Mouse (Mus musculus) left cerebral cortex, postnatal 4 days (tissue): Measurements from ENCODE around the gene Zfp239. TPM values are rescaled to one million over a fixed set of nuclear protein-coding genes. Genes with fewer than 3 reads are reported as not detected.

Experiments used
- DNase-seq: peaks from one replicate; pipeline ENCODE4 v3.0.0-alpha.2; 2022
- intact Hi-C: fragments of 180-260 bp; cut with DNase I; formaldehyde crosslinking; loops from one replicate; pipeline ENCODE4 v1.15.1; 2025
- total RNA-seq, 2 experiments: library from RNA; stranded (reverse); gene quantifications; 2 replicates each; pipeline ENCODE4 v1.2.3; 2021

Zfp239 gene
- total RNA-seq, 2 experiments from 2014 or later, result 21.3 to 22.8 TPM

GRCm38 (mm10) chr6:117878700-117879407, 17.0 kb downstream of the Zfp239 start:
- peak; percentile 85 for DNase-seq
- intact Hi-C loops, result no loop called here

GRCm38 (mm10) chr6:117879408-117880115, 17.7 kb downstream of the Zfp239 start:
- intact Hi-C loops, result no loop called here
- peak; percentile 100 for DNase-seq

GRCm38 (mm10) chr6:117880394-117880838, 18.5 kb downstream of the Zfp239 start:
- DNase-seq, result no peak

GRCm38 (mm10) chr6:117881229-117881628, 19.3 kb downstream of the Zfp239 start:
- intact Hi-C loops, result no loop called here
- no peak for DNase-seq

More at GRCm38 (mm10) chr6:117880394-117880838, 18.5 kb downstream of the Zfp239 start:
- intact Hi-C loops, result no loop called here

GRCm38 (mm10) chr6:117881997-117882396, 20.1 kb downstream of the Zfp239 start:
- intact Hi-C loops, result no loop called here
- DNase-seq, result no peak

GRCm38 (mm10) chr6:117885943-117886342, 24.0 kb downstream of the Zfp239 start:
- no peak for DNase-seq
- intact Hi-C loops, result no loop called here

DNA sequence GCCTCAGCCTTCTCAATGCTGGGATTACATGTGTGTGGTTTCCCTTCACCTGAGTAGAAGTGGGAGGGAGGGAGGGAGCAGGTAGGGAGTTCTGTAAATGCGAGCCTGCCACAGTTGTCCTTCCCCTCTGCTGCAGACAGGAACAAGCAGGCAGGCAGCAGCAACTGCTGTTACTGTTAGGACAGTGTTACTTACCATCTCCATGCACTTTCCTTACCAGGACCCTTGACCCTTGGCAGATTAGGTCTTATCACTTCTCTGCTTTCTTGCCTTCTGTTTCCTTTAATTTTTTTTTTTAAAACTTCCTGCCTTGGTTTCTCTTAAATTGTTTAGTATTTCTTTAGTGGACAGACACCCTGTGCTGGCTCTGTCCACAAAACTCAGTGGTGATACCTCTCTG, 26.1 kb downstream of the Zfp239 start:
- intact Hi-C loops, result no loop called here
- DNase-seq, result no peak

DNA sequence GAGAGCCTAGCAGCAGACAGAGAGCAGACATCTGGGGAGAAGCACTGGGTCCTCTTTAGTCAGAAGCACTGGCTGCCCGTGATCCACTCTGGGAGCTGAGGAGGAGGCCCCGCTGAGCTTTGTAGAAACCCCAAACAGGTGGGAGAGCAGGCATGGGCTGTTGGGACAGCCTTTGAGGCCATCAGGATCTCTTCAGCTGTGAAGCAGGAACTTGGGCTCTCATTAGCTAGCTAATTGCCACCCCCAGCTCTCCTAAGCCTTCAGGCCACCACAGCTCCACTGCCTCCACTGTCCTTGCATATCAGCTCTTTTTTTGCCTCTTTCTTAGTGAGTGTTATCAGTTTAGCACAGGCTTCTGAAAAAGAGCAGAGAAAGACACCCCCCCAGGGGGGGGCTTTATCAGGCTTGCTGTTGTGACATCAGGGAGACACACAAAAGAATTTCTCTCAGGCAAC, 26.8 kb downstream of the Zfp239 start:
- DNase-seq, result no peak
- intact Hi-C loops, result no loop called here

DNA sequence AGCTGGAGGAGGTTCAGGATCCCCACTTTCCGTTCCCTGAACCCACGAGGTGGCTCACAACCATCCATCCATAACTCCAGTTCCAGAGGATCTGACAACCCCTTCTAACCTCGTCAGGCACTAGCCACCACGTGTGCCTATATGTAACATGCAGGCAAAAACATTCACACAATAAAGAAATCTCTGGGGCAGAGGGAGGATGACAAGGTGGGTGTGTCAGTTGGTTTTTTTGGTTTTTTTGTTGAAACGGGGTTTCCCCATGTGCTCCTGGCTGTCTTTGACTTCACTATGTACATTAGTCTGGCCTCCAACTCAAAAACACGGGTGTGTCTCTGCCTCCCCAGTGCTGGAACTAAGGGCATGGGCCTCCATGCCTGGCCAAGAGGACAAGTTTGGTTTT, 28.4 kb downstream of the Zfp239 start:
- no peak for DNase-seq
- intact Hi-C loops, result no loop called here

- DNase-seq, result no peak
- intact Hi-C loops, result no loop called here
Observed at GRCm38 (mm10) chr6:117891369-117892160, 29.7 kb downstream of the Zfp239 start.

GRCm38 (mm10) chr6:117892386-117892785, 30.5 kb downstream of the Zfp239 start:
- intact Hi-C loops, result no loop called here
- no peak for DNase-seq

GRCm38 (mm10) chr6:117893435-117893834, 31.5 kb downstream of the Zfp239 start:
- no peak for DNase-seq
- intact Hi-C loops, result no loop called here

DNA sequence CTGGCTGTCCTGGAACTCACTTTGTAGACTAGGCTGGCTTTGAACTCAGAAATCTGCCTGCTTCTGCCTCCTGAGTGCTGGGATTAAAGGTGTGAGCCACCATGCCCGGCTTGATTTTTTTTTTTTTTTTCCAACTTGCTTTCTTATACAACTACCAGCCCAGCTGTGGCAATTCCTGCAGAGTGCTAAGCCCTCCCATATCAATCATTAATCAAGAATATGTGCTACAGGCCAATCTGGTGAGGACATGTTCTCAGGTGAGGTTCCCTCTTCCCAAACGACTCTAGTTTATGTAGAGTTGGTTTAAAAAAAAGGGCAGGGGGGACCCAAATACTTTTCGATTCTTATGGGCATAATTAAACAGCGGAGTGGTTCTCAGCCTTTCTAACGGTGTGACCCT, 35.9 kb downstream of the Zfp239 start:
- DNase-seq, result no peak
- intact Hi-C loops, result no loop called here

DNA sequence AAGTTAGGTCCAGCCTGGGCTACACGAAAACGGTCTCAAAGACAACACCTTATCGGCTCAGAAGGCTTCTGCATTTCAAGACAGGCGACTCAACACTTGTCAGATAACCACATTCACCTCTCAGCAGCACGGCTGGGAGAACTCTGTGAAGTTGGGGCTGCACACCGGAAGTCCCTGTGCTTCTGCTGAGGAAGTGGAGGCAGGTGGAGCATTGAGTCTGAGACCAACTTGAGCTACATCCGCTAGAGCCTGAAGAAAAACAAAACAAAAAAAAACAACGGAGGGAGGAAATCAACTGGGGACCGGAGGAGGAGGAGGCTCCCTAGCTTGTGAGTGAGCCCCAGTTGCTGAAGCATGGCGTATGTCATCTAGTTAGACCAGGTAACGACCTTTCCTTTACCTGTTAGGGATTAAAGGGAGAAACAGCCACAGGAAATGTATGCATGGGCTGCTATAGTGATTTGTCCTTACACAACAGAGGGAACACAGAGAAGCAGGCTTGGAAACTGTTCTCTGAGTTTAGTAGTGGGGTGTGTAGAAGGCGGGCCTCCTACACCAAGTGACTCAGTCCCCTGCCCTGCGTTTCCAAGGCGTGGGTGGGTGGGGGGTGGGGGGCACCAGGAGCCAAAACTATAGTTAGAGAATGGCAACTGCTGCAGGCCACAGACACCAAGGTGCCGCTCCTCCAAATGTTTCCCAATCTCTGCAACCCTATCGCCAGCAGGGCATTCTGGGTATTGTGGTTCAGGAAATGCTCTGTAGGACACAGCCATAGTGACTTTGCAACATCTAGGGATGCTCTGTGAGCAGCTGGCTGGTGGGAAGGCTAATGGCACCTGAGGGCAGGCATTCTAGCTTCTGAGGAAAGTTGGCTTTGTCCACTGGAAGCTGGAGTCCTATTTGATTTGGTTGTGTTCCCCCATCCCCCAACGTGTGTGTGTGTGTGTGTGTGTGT, 38.5 kb downstream of the Zfp239 start, which contains the start of gene Hnrnpf:
Gene Hnrnpf (plus strand): TSS at position 199 of the 955 bp plus-strand sequence.
- no peak for DNase-seq
- intact Hi-C loops, result no loop called here

DNA sequence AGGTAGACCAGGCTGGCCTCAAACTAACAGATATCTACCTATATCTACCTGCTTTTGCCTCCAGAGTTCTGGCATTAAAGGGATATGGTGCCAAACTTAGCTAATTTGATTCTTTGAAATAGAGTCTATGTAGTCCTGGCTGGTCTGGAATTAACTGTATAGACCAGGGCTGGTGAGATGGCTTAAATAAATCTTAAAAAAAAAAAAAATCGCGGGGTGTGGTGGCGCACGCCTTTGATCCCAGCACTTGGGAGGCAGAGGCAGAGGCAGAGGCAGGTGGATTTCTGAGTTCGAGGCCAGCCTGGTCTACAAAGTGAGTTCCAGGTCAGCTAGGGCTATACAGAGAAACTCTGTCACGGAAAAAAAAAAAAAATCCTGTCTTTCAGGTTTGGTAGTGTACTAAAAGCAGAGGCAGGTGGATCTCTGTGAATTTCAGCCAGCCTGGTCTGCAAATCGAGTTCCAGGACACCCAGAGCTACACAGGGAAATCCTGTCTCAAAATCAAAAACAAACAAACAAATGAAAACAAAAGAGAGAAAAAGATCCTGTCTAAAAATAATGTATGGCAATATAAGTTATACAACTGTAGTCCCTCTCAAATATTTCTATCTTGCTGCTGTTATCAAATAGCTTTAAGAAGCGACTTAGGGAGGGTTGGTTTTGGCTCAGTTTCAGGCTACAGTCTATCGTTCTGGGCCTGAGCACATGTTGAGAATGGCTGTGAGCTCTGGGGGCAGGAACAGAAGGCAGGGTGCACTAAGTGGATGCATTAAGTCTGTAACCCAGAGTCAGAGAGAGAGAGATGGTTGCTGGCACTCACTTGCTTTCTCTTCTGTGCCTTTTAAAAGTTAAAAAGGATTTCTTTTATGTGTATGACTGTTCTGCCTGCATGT, 39.9 kb downstream of the Zfp239 start:
- intact Hi-C loops, result no loop called here
- DNase-seq, result no peak

DNA sequence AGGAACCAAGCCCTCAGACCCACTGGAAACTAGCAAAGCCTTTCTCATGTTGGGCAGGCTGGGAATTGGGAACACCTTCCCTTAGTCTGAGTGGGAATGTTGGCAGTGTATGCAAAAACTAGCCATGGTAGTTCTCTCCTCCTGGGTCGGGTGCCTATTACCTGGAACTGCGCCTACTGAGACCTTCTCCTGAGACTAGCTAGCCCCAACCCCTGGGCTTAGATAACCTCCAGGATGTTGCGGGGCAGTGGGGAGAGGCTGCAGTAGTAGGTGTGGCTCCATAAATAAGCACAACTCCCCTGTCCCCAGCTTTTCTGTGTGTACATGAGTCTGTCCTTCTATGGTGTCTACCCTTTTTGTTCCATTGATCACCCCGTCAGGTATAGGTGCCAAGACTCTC, 40.7 kb downstream of the Zfp239 start:
- intact Hi-C loops, result no loop called here
- DNase-seq, result no peak

DNA sequence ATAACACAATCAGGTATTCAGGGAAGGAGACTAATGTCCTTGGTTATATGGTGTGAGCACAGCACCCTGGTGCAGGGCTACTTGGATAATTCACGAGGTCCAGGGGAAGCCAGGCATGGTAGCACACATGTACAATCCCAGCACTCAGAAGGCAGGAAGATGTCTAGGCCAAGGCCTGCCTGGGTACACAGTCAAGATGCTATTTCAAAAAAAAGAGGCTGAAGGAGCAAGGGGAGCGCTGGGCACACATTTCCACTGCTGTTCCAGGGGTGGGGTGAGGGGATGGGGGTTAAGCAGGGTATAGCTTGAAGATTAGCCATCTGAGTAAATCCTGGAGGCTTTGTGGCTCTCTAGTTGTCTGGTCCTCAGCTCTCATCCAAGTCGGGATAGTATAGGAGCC, 41.9 kb downstream of the Zfp239 start:
- DNase-seq, result no peak
- intact Hi-C loops, result no loop called here

DNA sequence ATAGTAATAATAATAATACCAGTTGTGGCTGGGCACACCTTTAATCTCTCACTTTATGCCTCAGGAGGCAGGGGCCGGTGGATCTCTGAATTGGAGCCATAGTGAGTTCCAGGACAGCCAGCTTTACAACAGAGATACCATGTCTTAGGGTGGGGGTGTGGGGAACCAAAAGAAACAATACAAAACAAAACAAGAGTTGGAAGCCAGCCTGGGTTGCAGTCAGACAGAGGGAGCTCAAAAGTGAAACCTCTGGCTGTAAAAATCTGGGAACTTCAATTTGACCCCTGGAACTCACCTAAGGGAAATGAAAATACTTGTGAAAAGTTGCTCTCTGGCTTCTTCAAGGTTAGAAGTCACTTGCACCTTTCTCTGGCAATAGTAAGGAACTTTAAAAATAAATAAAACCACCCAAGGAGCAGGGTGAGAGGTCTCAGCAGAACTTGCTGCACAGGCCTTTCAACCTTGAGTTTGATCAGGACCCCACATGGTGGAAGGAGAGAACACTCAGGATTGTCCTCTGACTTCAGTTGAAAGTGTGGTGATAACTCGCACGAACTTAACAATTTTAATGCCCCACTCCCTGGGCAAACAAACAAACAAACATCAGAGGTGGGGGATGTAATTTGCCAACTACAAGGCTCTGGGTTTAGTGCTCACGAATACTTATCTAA, 43.5 kb downstream of the Zfp239 start:
- DNase-seq, result no peak
- intact Hi-C loops, result no loop called here
